Mouse (Mus musculus) thymus, adult 2 months (tissue): ENCODE data around the gene Cyp2b10.

Source experiments
- CTCF ChIP-seq: fragments of 200-500 bp; IDR thresholded peaks from 2 replicates; pipeline ENCODE4 v1.5.1; 2012; ENCODE audit warnings: mild to moderate bottlenecking, control low read depth, low read length, moderate library complexity, borderline replicate concordance; ENCODE audit not compliant: control insufficient read depth, poor library complexity, insufficient read depth; ENCODE audit errors: extremely low read depth
- POLR2A ChIP-seq: fragments of 200-500 bp; IDR thresholded peaks from 2 replicates; pipeline ENCODE4 v1.6.1; 2012; ENCODE audit warnings: mild to moderate bottlenecking, low read length, control low read depth, moderate library complexity; ENCODE audit not compliant: control insufficient read depth, poor library complexity, insufficient read depth; ENCODE audit errors: extremely low read depth

DNA sequence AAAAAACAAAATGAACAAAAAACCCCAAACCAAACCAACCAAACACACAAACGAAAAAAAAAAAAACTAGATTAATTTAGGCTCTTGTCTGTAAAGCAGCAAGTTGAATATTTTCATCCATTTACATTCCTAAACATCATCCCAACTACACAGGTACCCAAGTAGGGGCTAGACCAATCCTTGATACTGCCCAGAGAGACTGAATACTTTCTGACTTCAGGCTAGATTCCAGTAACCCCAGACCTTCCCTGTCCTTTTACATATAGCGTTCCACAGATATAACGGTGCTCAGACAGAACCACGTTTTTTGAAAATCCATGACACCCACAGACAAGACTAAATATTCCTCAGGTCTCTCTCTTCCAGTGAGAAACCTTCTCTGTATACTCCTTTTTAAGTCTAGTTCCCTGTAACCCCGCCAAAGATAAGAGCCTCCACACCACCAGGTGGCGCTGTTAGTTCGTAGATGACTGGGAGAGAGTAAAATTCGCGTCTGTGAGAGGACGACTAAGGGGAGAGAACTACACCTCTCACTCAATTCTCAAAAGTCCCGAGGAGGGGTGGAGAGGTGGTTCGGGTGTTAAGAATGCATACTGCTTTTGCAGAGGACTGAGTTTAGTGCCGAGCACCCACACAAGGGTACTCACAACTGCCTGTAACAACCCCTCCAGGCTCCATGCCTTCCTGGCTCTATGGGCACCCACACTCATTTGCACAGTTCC, 49.5 kb upstream of the Cyp2b10 start:
- no peak for TF ChIP-seq CTCF
- TF ChIP-seq POLR2A = no peak
